Mouse (Mus musculus): ENCODE data around the gene Hist1h4d.
"Not testable (repeated sequence)": the region's sequence is repeated elsewhere in the genome, so short reads cannot be mapped to it uniquely, and the experiment has no call there.

DNA sequence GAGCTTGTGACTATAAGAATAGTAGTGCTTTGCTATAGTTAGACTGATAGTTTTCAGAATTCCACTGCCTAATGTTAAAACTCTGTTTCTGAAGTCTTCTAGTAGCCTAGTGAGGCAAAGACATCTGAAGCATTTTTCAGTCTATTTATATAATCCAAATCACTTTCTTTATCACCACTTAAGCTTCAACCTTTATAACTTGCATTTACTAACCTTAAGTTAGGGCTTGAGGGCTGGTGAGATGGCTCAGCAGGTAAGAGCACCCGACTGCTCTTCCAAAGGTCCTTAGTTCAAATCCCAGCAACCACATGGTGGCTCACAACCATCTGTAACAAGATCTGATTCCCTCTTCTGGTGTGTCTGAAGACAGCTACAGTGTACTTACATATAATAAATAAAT lies 41.6 kb upstream of the Hist1h4d start:
- TF ChIP-seq POLR2A (IDR thresholded peaks at IDR 0.05; ENCODE audit: control insufficient read depth, low read depth, low read length); CTCF (IDR thresholded peaks at IDR 0.05; ENCODE audit: control insufficient read depth, insufficient read depth, insufficient replicate concordance, low read depth, low read length): not testable (repeated sequence)

All from testis, adult 2 months (tissue).